Mouse (Mus musculus): ENCODE results near the gene Vsig8. TPM values are rescaled to one million over a fixed set of nuclear protein-coding genes. Genes with fewer than 3 reads are reported as not detected.

The Vsig8 gene
- polyA plus RNA-seq, 1 experiment from 2014 or later = 0.14 TPM

DNA sequence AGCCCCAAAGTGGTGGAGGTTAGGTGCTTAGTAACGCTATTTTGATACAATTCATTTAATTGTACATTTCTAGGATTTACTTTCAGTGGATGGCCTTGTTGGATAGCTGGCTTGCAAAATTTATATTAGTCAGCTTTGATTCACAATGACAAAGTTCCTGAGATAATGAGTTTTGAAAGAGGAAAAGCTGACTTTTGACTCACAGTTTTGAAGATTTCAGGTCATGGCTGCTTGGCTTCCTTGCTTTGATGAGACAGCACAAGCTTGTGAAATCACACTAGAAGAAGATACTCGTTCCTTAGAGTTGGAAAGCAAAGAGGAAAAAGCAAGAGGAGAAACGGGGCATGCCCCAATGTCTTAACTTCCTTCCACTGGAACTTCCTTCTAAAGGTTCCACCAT is 10.4 kb downstream of the Vsig8 start:
- no peak for ATAC-seq

DNA sequence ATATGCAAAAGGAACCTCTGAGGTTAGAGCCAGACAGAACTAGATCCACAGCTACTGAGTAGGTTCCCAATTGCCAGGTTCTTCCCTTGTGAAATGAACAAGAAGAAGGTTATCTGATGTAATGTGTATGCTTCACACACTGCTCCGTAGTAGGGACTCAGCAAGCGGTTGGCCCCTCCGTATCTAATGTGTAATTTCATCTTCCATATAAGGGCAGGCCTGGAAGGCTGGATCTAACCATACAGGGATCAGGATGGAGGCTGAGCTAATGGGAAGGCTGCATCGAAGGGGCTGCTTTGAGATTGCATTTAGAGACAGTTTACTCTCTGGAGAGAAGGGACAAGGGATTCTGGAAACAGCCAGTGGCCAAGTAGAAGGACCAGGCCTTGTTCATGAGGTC is 12.0 kb downstream of the Vsig8 start:
- Histone ChIP-seq H3K36me3 (ENCODE audit: control insufficient read depth, insufficient read depth) (no peaks in the 10 kb centered on the region), H3K9me3 (ENCODE audit: control insufficient read depth, low read length) (no peaks in the 10 kb centered on the region), H3K4me3 (replicated peaks; ENCODE audit: low read length) (no peak overlapping the region), H3K4me2 (ENCODE audit: low read length) (no peak overlapping the region), H3K9ac (replicated peaks; ENCODE audit: low read depth, low read length) (no peak overlapping the region), H3K27ac (ENCODE audit: low read length) (no peak overlapping the region), H3K27me3 (replicated peaks; ENCODE audit: control insufficient read depth, insufficient read depth, low read length) (peaks cover 4% of the 10 kb centered on the region), H3K4me1 (replicated peaks; ENCODE audit: control insufficient read depth, insufficient read depth, low read length) (peaks cover 2% of the 10 kb centered on the region)
- ATAC-seq = no peak
- WGBS = 79% methylated on average over 4 of the region's 4 CpGs

More for the DNA sequence above, 10.4 kb downstream of the Vsig8 start:
- peaks cover 19% of the 10 kb centered on the region for H3K27me3 ChIP-seq (replicated peaks; ENCODE audit: control insufficient read depth, insufficient read depth, low read length)
- H3K36me3 ChIP-seq (ENCODE audit: control insufficient read depth, insufficient read depth) = no peaks in the 10 kb centered on the region
- no peak overlapping the region for H3K4me3 ChIP-seq (replicated peaks; ENCODE audit: low read length)
- no peaks in the 10 kb centered on the region for H3K9me3 ChIP-seq (ENCODE audit: control insufficient read depth, low read length)
- H3K4me1 ChIP-seq (replicated peaks; ENCODE audit: control insufficient read depth, insufficient read depth, low read length) = peaks cover 14% of the 10 kb centered on the region
- WGBS = 79% methylated on average over 3 of the region's 3 CpGs
- no peak overlapping the region for H3K27ac ChIP-seq (ENCODE audit: low read length)
- H3K9ac ChIP-seq (replicated peaks; ENCODE audit: low read depth, low read length) = no peak overlapping the region
- no peak overlapping the region for H3K4me2 ChIP-seq (ENCODE audit: low read length)

GRCm38 (mm10) chr1:172580116-172580515 is 24.4 kb downstream of the Vsig8 start:
- Histone ChIP-seq H3K27me3 (replicated peaks; ENCODE audit: control insufficient read depth, insufficient read depth, low read length) (0 out of 2 replicates have a peak, but pooled peaks cover 5% of the 10 kb centered on the region), H3K9me3 (ENCODE audit: control insufficient read depth, low read length) (no peaks in the 10 kb centered on the region), H3K36me3 (ENCODE audit: control insufficient read depth, insufficient read depth) (no peaks in the 10 kb centered on the region), H3K27ac (ENCODE audit: low read length) (no peak overlapping the region), H3K4me3 (replicated peaks; ENCODE audit: low read length) (no peak overlapping the region), H3K4me2 (ENCODE audit: low read length) (no peak overlapping the region), H3K9ac (replicated peaks; ENCODE audit: low read depth, low read length) (no peak overlapping the region), H3K4me1 (replicated peaks; ENCODE audit: control insufficient read depth, insufficient read depth, low read length) (no peaks in the 10 kb centered on the region)
- ATAC-seq = no peak
- 78% methylated on average over 6 of the region's 6 CpGs for WGBS

- Histone ChIP-seq H3K4me3 (replicated peaks; ENCODE audit: low read length) (no peak overlapping the region), H3K9me3 (ENCODE audit: control insufficient read depth, low read length) (no peaks in the 10 kb centered on the region), H3K36me3 (ENCODE audit: control insufficient read depth, insufficient read depth) (no peaks in the 10 kb centered on the region), H3K9ac (replicated peaks; ENCODE audit: low read depth, low read length) (no peak overlapping the region), H3K27me3 (replicated peaks; ENCODE audit: control insufficient read depth, insufficient read depth, low read length) (0 out of 2 replicates have a peak, but pooled peaks cover 6% of the 10 kb centered on the region), H3K27ac (ENCODE audit: low read length) (no peak overlapping the region), H3K4me1 (replicated peaks; ENCODE audit: control insufficient read depth, insufficient read depth, low read length) (peaks cover 13% of the 10 kb centered on the region), H3K4me2 (ENCODE audit: low read length) (no peak overlapping the region)
- ATAC-seq = no peak
- 87% methylated on average over 8 of the region's 8 CpGs for WGBS
Observed at GRCm38 (mm10) chr1:172582436-172582835, 26.7 kb downstream of the Vsig8 start.

DNA sequence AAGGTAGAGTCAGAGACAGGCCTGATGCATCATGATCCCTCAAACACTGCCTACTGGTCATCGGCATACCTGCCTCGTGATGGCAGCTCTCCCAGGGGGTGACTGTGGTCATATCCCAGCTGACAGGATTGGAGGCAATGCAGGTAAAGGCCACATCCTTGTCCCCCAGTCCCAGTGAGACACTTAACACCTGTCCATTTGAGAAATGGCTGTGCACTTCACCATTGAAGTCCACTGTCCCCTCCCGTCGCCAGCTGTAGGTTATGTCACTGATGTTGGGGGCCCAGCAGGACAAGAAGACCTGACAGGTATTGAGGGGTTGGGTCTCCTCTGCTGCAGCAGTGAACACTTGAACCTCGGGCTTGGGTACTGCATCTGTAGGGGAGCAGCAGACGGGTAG is 28.5 kb downstream of the Vsig8 start:
- Histone ChIP-seq H3K4me3 (replicated peaks; ENCODE audit: low read length) (no peak overlapping the region), H3K27ac (ENCODE audit: low read length) (no peak overlapping the region), H3K9ac (replicated peaks; ENCODE audit: low read depth, low read length) (no peak overlapping the region), H3K27me3 (replicated peaks; ENCODE audit: control insufficient read depth, insufficient read depth, low read length) (0 out of 2 replicates have a peak, but pooled peaks cover 6% of the 10 kb centered on the region), H3K4me1 (replicated peaks; ENCODE audit: control insufficient read depth, insufficient read depth, low read length) (peaks cover 13% of the 10 kb centered on the region), H3K9me3 (ENCODE audit: control insufficient read depth, low read length) (no peaks in the 10 kb centered on the region), H3K36me3 (ENCODE audit: control insufficient read depth, insufficient read depth) (no peaks in the 10 kb centered on the region), H3K4me2 (ENCODE audit: low read length) (no peak overlapping the region)
- 83% methylated on average over 6 of the region's 6 CpGs for WGBS
- no peak for ATAC-seq

- Histone ChIP-seq H3K4me3 (replicated peaks; ENCODE audit: low read length) (no peak overlapping the region), H3K4me1 (replicated peaks; ENCODE audit: control insufficient read depth, insufficient read depth, low read length) (peaks cover 13% of the 10 kb centered on the region), H3K27me3 (replicated peaks; ENCODE audit: control insufficient read depth, insufficient read depth, low read length) (0 out of 2 replicates have a peak, but pooled peaks cover 6% of the 10 kb centered on the region), H3K4me2 (ENCODE audit: low read length) (no peak overlapping the region), H3K9ac (replicated peaks; ENCODE audit: low read depth, low read length) (no peak overlapping the region), H3K36me3 (ENCODE audit: control insufficient read depth, insufficient read depth) (no peaks in the 10 kb centered on the region), H3K9me3 (ENCODE audit: control insufficient read depth, low read length) (no peaks in the 10 kb centered on the region), H3K27ac (ENCODE audit: low read length) (no peak overlapping the region)
- WGBS = 36% methylated on average over 4 of the region's 4 CpGs
- ATAC-seq = peak; percentile 16; the same call in 1 of the 2 replicates
Observed at GRCm38 (mm10) chr1:172585026-172585425, 29.3 kb downstream of the Vsig8 start.

GRCm38 (mm10) chr1:172585612-172586567 is 30.2 kb downstream of the Vsig8 start:
- Histone ChIP-seq H3K4me3 (replicated peaks; ENCODE audit: low read length) (0 out of 2 replicates have a peak overlapping the region, but pooled peaks have one; percentile 10), H3K36me3 (ENCODE audit: control insufficient read depth, insufficient read depth) (no peaks in the 10 kb centered on the region), H3K9me3 (ENCODE audit: control insufficient read depth, low read length) (no peaks in the 10 kb centered on the region), H3K9ac (replicated peaks; ENCODE audit: low read depth, low read length) (peak overlapping the region; percentile 24; the same call in 1 of the 2 replicates), H3K27me3 (replicated peaks; ENCODE audit: control insufficient read depth, insufficient read depth, low read length) (0 out of 2 replicates have a peak, but pooled peaks cover 6% of the 10 kb centered on the region), H3K4me1 (replicated peaks; ENCODE audit: control insufficient read depth, insufficient read depth, low read length) (peaks cover 13% of the 10 kb centered on the region), H3K27ac (ENCODE audit: low read length) (peak overlapping the region; percentile 19), H3K4me2 (ENCODE audit: low read length) (peak overlapping the region; percentile 33)
- WGBS = 6% methylated on average over 26 of the region's 26 CpGs
- peak; percentile 90 for ATAC-seq

- Histone ChIP-seq H3K4me3 (replicated peaks; ENCODE audit: low read length) (no peak within 1 kb of the TSS), H3K4me1 (replicated peaks; ENCODE audit: control insufficient read depth, insufficient read depth, low read length) (peaks cover 12% of the 10 kb centered on the region), H3K9me3 (ENCODE audit: control insufficient read depth, low read length) (no peaks in the 10 kb centered on the region), H3K4me2 (ENCODE audit: low read length) (no peak within 1 kb of the TSS), H3K36me3 (ENCODE audit: control insufficient read depth, insufficient read depth) (no peaks in the 10 kb centered on the region), H3K27me3 (replicated peaks; ENCODE audit: control insufficient read depth, insufficient read depth, low read length) (no peaks in the 10 kb centered on the region), H3K9ac (replicated peaks; ENCODE audit: low read depth, low read length) (no peak within 1 kb of the TSS), H3K27ac (ENCODE audit: low read length) (no peak within 1 kb of the TSS)
- 77% methylated on average over 7 of the region's 7 CpGs for WGBS
- no peak for ATAC-seq
Observed at GRCm38 (mm10) chr1:172590385-172590784, 34.6 kb downstream of the Vsig8 start, which contains the start of gene Slamf8. Gene Slamf8, minus strand, starts transcription at chr1:172590568.

DNA sequence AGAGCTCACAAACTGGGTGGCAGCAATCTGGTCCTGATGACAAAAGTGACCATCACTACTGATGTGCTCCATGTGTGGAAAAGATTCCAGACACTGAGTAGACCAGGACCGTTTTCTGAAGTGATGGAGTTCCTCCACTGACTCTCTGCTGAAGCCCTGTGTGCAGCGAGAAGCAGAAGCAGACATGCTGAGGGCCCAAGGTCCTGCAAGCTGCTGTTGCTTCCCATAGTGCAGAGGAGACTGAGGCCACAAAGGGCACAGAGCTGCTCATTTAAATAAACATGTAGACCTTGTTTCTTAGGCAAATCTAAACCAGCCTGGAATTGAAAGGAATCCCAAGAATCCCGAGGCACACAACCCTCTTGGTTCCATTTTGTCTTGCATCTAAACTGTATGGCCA is 37.6 kb downstream of the Vsig8 start:
- H3K27me3 ChIP-seq (replicated peaks; ENCODE audit: control insufficient read depth, insufficient read depth, low read length) = no peaks in the 10 kb centered on the region
- H3K9me3 ChIP-seq (ENCODE audit: control insufficient read depth, low read length) = no peaks in the 10 kb centered on the region
- no peak for ATAC-seq
- H3K4me2 ChIP-seq (ENCODE audit: low read length) = no peak overlapping the region
- H3K4me3 ChIP-seq (replicated peaks; ENCODE audit: low read length) = no peak overlapping the region
- no peaks in the 10 kb centered on the region for H3K36me3 ChIP-seq (ENCODE audit: control insufficient read depth, insufficient read depth)
- no peak overlapping the region for H3K27ac ChIP-seq (ENCODE audit: low read length)
- no peaks in the 10 kb centered on the region for H3K4me1 ChIP-seq (replicated peaks; ENCODE audit: control insufficient read depth, insufficient read depth, low read length)
- H3K9ac ChIP-seq (replicated peaks; ENCODE audit: low read depth, low read length) = no peak overlapping the region
- 77% methylated on average over 3 of the region's 3 CpGs for WGBS
